Mouse (Mus musculus) skeletal muscle tissue, adult 2 months (tissue): ENCODE measurements around the gene Bri3.

Experiments used
- DNase-seq: peaks from one replicate; pipeline ENCODE4 v3.0.0-alpha.2; 2012; ENCODE audit warnings: low read depth, low spot score

Gene Bri3

DNA sequence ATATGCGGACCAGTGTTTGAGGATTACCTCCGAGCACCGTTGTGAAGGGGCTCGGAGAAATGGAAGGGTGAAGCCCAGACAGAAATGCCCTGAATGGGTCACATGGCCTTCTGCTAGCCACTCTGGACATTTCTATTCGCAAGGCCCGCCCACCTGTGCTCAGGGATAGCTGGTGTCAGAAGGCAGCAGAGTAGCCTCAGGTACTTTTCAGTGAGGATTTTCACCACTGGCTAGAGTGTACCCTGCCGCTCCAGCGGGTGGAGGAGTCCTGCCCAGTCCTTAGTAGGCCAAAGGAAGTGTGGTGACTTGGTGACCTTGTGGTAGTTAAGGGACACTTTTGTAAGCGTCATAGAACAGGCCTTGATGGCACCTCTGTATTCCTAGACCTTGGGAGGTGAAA, 17.1 kb downstream of the Bri3 start:
- no peak for DNase-seq

DNA sequence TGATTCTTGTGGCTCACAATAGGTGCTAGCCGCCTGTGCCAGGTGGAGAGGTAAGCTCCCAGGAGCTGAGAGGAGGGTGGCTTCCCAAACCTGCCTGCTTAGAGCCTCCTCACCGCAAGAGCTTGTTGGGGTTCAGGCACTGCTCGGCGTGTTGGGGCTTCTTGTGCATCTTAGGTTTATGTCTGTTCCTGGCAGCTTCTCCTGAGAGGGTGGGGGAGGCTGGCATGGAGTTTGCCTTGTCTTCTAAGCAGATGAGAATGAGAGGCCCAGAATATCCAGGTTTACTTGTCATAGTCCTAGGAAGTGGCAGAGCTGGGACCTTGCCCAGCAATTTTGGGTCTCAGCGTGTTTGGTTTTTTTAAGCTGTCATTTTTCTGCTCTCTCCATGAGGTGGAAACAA, 17.6 kb downstream of the Bri3 start:
- no peak for DNase-seq

- DNase-seq: no peak
Measured at GRCm38 (mm10) chr5:144263082-144263481, 18.8 kb downstream of the Bri3 start.

- no peak for DNase-seq
Measured at GRCm38 (mm10) chr5:144263496-144263895, 19.3 kb downstream of the Bri3 start.

- peak; percentile 39 for DNase-seq
Measured at GRCm38 (mm10) chr5:144267535-144268241, 23.5 kb downstream of the Bri3 start.

DNA sequence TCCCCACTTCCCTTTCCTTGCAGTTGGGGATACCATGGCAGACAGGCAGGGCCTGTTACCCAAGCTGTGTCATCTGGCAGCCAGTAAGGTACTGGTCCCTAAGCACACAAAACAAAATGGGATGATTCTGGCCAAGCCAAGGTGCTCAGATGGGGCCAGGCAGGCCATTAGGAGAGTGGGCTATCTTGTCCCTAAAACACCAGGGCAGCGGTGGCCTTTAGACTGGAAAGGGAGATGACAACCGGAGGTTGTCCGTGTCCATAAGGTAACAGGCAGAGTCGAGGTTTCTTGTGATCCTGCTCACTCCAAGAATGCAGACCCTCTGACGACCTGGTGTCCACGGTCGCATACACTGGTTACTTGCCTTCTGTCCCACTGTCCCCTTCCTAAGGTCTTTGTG, 25.7 kb downstream of the Bri3 start:
- DNase-seq: no peak

GRCm38 (mm10) chr5:144270420-144270819, 26.2 kb downstream of the Bri3 start:
- DNase-seq: no peak

- no peak for DNase-seq
Measured at GRCm38 (mm10) chr5:144271118-144271517, 26.9 kb downstream of the Bri3 start.

- no peak for DNase-seq
Measured at GRCm38 (mm10) chr5:144271772-144272171, 27.5 kb downstream of the Bri3 start.

DNA sequence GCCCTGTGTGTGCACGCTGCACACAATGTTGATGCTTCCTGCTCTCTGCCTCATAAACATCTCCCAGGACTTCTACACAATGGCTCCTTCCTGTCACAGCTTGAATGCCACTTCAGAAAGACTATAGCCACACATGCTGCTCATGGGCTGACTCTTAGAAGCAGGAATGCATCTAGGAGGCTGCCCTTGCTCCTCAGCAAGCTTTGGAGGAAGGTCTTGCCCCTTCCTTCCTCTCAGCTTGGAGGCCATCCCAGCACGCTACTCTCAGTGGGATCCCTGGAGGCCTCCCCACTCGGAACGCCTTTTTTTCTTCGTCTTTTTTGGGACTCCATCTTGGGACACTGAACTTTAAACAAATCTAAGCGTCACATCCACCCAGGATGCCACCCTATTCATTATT, 30.7 kb downstream of the Bri3 start:
- DNase-seq: no peak

GRCm38 (mm10) chr5:144276898-144277630, 32.8 kb downstream of the Bri3 start:
- DNase-seq: no peak

DNA sequence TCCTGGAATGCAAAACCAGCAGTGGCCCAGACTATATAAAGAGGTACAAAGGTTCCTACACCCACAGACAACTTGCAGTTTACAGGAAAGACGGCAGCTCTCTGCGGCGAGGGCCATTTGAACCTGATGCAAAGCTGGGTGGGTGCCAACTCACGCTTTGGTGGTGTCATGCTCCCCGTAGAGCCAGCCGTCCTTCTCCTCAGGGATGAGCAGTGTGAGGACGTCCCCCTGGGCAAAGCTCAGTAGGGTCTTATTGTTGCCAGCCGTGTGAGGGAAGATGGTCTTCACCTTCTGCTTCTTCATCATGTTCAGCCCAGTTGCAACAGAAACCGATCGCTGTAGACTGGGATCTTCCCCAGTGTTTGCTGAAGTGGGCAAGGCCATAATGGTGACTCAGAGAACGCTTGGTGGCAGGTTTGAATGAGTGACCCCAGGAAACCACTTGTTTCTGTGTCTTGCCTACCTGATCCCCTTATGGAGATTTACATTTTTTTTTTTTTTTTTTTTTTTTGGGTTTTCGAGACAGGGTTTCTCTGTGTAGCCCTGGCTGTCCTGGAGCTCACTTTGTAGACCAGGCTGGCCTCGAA, 34.2 kb downstream of the Bri3 start:
- no peak for DNase-seq

DNA sequence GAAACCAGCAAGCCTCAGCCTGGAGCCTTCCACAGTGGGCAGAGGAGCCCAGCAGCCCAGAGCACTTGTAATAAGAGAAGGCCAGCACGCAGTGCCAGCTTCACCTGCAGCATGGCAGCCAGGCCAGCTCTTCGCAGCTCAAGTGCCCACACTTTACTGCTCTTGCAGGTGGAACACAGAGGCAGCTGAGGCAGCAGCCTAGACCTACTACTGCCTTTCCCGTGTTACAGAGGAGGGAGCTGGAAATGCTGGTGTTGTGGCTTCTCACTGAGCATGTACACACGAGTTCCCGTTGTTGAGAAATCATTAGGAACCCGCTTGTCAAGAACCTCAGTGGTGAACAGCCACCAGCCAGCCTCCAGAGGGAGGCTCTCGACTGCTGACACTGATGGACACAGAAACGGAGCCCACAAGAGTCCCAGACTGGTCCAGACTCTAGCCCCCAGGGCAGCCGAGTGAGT, 34.9 kb downstream of the Bri3 start:
- DNase-seq: no peak

GRCm38 (mm10) chr5:144279926-144280325, 35.7 kb downstream of the Bri3 start:
- no peak for DNase-seq

- DNase-seq: no peak
Measured at GRCm38 (mm10) chr5:144282470-144283260, 38.4 kb downstream of the Bri3 start.

DNA sequence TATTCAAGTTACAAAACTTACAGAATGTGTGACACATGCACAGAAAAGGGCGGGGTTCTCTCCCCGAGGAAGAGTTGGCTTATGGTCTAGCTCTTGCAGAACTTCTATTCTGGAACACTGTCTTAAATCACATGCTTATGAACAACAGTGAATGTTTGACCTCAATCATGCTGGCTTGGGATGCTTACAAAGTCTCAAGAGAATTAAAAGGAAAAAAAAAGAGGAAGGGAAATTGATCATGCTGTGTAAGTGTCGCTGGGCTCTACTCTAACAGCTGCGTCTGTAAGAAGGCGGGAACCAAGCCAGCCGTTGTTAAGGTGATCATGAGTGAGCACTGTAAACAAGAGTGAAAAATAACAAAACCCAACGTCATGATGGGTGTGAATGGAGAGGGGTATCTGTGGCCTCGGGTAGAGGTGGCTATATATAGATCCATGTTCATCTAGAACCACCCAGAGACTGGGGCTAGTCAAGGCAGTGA, 39.4 kb downstream of the Bri3 start:
- DNase-seq: peak; percentile 66

- no peak for DNase-seq
Measured at GRCm38 (mm10) chr5:144284599-144284998, 40.4 kb downstream of the Bri3 start.

GRCm38 (mm10) chr5:144286591-144287266, 42.5 kb downstream of the Bri3 start:
- no peak for DNase-seq

GRCm38 (mm10) chr5:144287267-144287820, 43.1 kb downstream of the Bri3 start:
- no peak for DNase-seq

DNA sequence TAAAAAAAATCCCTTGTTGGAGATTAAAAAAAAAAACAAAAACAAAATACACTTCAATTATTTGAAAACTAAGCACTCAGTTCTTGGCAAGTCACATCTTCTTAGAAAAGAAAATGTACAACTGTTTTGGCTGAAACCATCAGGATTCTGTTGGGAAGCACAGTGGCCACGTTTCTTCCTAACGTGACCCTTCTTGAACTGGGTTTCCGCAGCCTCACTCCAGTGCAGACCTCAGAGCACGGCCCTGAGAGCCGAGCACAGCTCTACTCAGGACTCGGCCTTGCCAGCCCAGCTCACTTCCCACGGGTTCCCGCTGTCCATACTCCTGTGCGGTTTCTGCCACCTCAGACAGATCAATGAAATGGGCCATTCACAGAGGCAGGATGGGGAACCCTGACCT, 44.2 kb downstream of the Bri3 start:
- DNase-seq: peak; percentile 54
